Mouse (Mus musculus) brain, embryonic 14.5 days (tissue): Measurements from ENCODE around the gene Csrp3.

ENCODE experiments used
- CTCF ChIP-seq: fragments of 200-500 bp; IDR thresholded peaks from 2 replicates; pipeline ENCODE4 v1.5.1; 2012; ENCODE audit warnings: inconsistent platforms, mild to moderate bottlenecking, moderate library complexity, borderline replicate concordance; ENCODE audit not compliant: insufficient read depth, insufficient read length; ENCODE audit errors: extremely low read depth
- POLR2A ChIP-seq: fragments of 200-500 bp; IDR thresholded peaks from 2 replicates; pipeline ENCODE4 v1.6.1; 2012; ENCODE audit warnings: mild to moderate bottlenecking, inconsistent platforms, borderline replicate concordance; ENCODE audit not compliant: poor library complexity, insufficient read depth, insufficient read length, severe bottlenecking; ENCODE audit errors: extremely low read depth

GRCm38 (mm10) chr7:48894763-48895162 lies 46.9 kb upstream of the Csrp3 start:
- TF ChIP-seq CTCF (no peak), POLR2A (no peak)
